In genomic region chr14:53350780-53351179, GRCm38 (mm10) we compare ENCODE assay signal across 7 mouse cellular contexts.
A peak's percentile ranks its signal among the peaks of the same experiment; 100 is the strongest.
DNase-seq lines count a peak whose midpoint lies in the region; ATAC-seq lines count a peak whose summit lies in the region.
"Not testable (repeated sequence)": the region's sequence is repeated elsewhere in the genome, so short reads cannot be mapped to it uniquely, and the experiment has no call there.

No protein-coding gene starts in this region.

- not testable (repeated sequence) for H3K4me2 ChIP-seq in liver, embryonic 11.5 days

- H3K9me3 ChIP-seq in liver, embryonic 11.5 days (ENCODE audit: control insufficient read depth, low read length), result not testable (repeated sequence)

- not testable (repeated sequence) for H3K9ac ChIP-seq in liver, embryonic 11.5 days (ENCODE audit: low read depth, low read length)

- peak; percentile 93 for ATAC-seq in CD4-positive, CD25-positive, alpha-beta regulatory T cell, adult 4 months
- peak; percentile 80 for ATAC-seq in common myeloid progenitor, adult 5-6 weeks (replicated peaks; ENCODE audit: low read depth, poor library complexity, severe bottlenecking)
- peak; percentile 81 to 89 for ATAC-seq in hematopoietic stem cell, adult 5-6 weeks (replicated peaks in 1 of 2; ENCODE audit: insufficient read depth in 1 of 2, low FRiP score in 2 of 2, low TSS enrichment in 1 of 2, low read depth in 1 of 2, poor library complexity in 2 of 2, severe bottlenecking in 2 of 2)
- peak; percentile 34; the same call in 1 of the 2 replicates for ATAC-seq in liver, embryonic 11.5 days (replicated peaks; ENCODE audit: low FRiP score)
- ATAC-seq in megakaryocyte, adult 5-6 weeks (ENCODE audit: poor library complexity, severe bottlenecking), result peak; percentile 92
- ATAC-seq in megakaryocyte-erythroid progenitor cell, adult 5-6 weeks (replicated peaks; ENCODE audit: low FRiP score, low TSS enrichment, poor library complexity, severe bottlenecking), result peak; percentile 29; the same call in 1 of the 2 replicates
- peak; percentile 39; the same call in 1 of the 2 replicates for ATAC-seq in neutrophil, adult 5-6 weeks (ENCODE audit: extremely low read depth, insufficient number of reproducible peaks, low FRiP score, poor library complexity, severe bottlenecking)

- 37% methylated on average over 1 of the region's 1 CpGs for WGBS in liver, embryonic 11.5 days

- not testable (repeated sequence) for H3K27ac ChIP-seq in liver, embryonic 11.5 days (ENCODE audit: low read depth, low read length)

- DNase-seq in liver, embryonic 11.5 days (ENCODE audit: low spot score), result not testable (repeated sequence)

- not testable (repeated sequence) for H3K4me3 ChIP-seq in liver, embryonic 11.5 days (ENCODE audit: low read depth, low read length)

- H3K27me3 ChIP-seq in liver, embryonic 11.5 days (replicated peaks; ENCODE audit: control insufficient read depth, insufficient read depth, low read length), result not testable (repeated sequence)

- not testable (repeated sequence) for H3K4me1 ChIP-seq in liver, embryonic 11.5 days (replicated peaks; ENCODE audit: control insufficient read depth, insufficient read depth, low read length)

- not testable (repeated sequence) for H3K36me3 ChIP-seq in liver, embryonic 11.5 days (ENCODE audit: control insufficient read depth, insufficient read depth, low read length)

Comparison
In these comparisons a context has a peak if more than half of its experiments do, and no peak if none do; other contexts are left out.
1. ATAC-seq: peak in every context shown above with its lines; median percentile 93 in CD4-positive, CD25-positive, alpha-beta regulatory T cell, adult 4 months; 92 in megakaryocyte, adult 5-6 weeks; 85 in hematopoietic stem cell, adult 5-6 weeks; 80 in common myeloid progenitor, adult 5-6 weeks; 39 in neutrophil, adult 5-6 weeks; 34 in liver, embryonic 11.5 days; 29 in megakaryocyte-erythroid progenitor cell, adult 5-6 weeks.